Mouse (Mus musculus) small intestine, adult 2 months (tissue): Measurements from ENCODE around the gene Bub1b.

ENCODE experiments used
- CTCF ChIP-seq: fragments of 200-500 bp; IDR thresholded peaks from 2 replicates; pipeline ENCODE4 v1.5.1; 2012; ENCODE audit warnings: low read depth, mild to moderate bottlenecking, control low read depth, inconsistent platforms, low read length, moderate library complexity, mixed read lengths; ENCODE audit not compliant: insufficient replicate concordance, insufficient read length; ENCODE audit errors: extremely low read depth
- POLR2A ChIP-seq: fragments of 200-500 bp; IDR thresholded peaks from 2 replicates; pipeline ENCODE4 v1.6.1; 2012; ENCODE audit warnings: low read depth, mild to moderate bottlenecking, control low read depth, inconsistent platforms, low read length, moderate library complexity

- no peak for TF ChIP-seq CTCF
- TF ChIP-seq POLR2A, result no peak
These were observed 67.0 kb downstream of the Bub1b start for GRCm38 (mm10) chr2:118664975-118665516.
